Mouse (Mus musculus): ENCODE data around the gene Gm21954. TPM values are rescaled to one million over a fixed set of nuclear protein-coding genes. Genes with fewer than 3 reads are reported as not detected.

Gene Gm21954
- polyA plus RNA-seq, 1 experiment, result not detected

DNA sequence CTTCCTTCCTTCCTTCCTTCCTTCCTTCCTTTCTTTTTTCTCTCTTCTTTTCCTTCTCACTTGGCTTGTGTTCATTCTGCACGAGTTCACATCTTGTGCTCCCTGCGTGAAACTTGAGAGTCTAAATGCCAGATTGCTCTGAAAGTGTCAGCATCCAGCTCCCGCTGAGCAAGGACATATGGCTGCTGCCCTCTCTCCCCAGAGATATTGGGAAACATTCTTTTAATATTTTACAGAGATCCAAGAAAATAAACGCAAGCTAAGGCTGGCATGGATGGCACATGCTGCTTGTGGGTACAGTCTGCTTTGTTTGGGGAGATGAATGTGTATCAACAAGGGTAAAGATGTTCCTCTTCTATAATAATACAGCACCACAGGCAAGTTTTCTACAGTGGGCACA lies 11.3 kb upstream of the Gm21954 start:
- no peaks in the 10 kb centered on the region for H3K27me3 ChIP-seq (replicated peaks; ENCODE audit: control insufficient read depth, insufficient read depth, low read length)
- H3K27ac ChIP-seq (ENCODE audit: insufficient read depth, low read depth, low read length), result no peak overlapping the region
- TF ChIP-seq POLR2A (IDR thresholded peaks at IDR 0.05; ENCODE audit: low read depth, low read length), result no peak
- TF ChIP-seq CTCF (conservative IDR thresholded peaks at IDR 0.05; ENCODE audit: insufficient read depth, insufficient read length, low read depth, low read length), result no peak
- DNase-seq, result no peak
- H3K36me3 ChIP-seq (ENCODE audit: control insufficient read depth, insufficient read depth, low read length), result no peaks in the 10 kb centered on the region
- no peaks in the 10 kb centered on the region for H3K4me1 ChIP-seq (ENCODE audit: control insufficient read depth, insufficient read depth, low read length)
- no peak overlapping the region for H3K4me3 ChIP-seq (ENCODE audit: insufficient read depth, low read depth, low read length)
- WGBS, result 22% methylated on average over 4 of the region's 4 CpGs

- Histone ChIP-seq H3K27me3 (replicated peaks; ENCODE audit: control insufficient read depth, insufficient read depth, low read length) (no peaks in the 10 kb centered on the region), H3K4me1 (ENCODE audit: control insufficient read depth, insufficient read depth, low read length) (no peaks in the 10 kb centered on the region), H3K4me3 (ENCODE audit: insufficient read depth, low read depth, low read length) (no peak overlapping the region), H3K27ac (ENCODE audit: insufficient read depth, low read depth, low read length) (no peak overlapping the region), H3K36me3 (ENCODE audit: control insufficient read depth, insufficient read depth, low read length) (no peaks in the 10 kb centered on the region)
- no peak for DNase-seq
- no peak for TF ChIP-seq CTCF (conservative IDR thresholded peaks at IDR 0.05; ENCODE audit: insufficient read depth, insufficient read length, low read depth, low read length)
- no peak for TF ChIP-seq POLR2A (IDR thresholded peaks at IDR 0.05; ENCODE audit: low read depth, low read length)
- 53% methylated on average over 1 of the region's 1 CpGs for WGBS
These were observed 9.1 kb upstream of the Gm21954 start for GRCm38 (mm10) chr3:55481140-55481539.

DNA sequence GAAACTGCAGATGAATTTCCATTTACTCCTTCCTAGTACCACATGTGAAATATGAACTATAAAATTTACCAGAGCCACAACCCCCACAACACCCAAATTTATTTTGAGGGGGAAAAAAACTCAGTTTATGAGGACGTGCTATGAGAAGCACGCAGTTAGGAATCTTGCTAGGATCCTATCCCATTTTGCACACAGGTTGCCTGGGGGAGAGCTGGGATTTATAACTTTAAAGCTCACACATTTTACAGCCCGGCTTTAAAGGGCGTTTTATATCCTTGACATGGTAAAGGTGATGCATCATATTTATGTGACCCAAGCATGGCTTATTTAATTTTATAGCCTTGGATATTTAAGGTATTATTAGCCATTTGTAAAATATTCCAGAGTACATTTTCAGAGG lies 7.3 kb upstream of the Gm21954 start:
- H3K27me3 ChIP-seq (replicated peaks; ENCODE audit: control insufficient read depth, insufficient read depth, low read length), result no peaks in the 10 kb centered on the region
- DNase-seq, result no peak
- H3K4me3 ChIP-seq (ENCODE audit: insufficient read depth, low read depth, low read length), result no peak overlapping the region
- 55% methylated on average over 4 of the region's 4 CpGs for WGBS
- no peaks in the 10 kb centered on the region for H3K4me1 ChIP-seq (ENCODE audit: control insufficient read depth, insufficient read depth, low read length)
- H3K36me3 ChIP-seq (ENCODE audit: control insufficient read depth, insufficient read depth, low read length), result no peaks in the 10 kb centered on the region
- TF ChIP-seq POLR2A (IDR thresholded peaks at IDR 0.05; ENCODE audit: low read depth, low read length) (no peak), CTCF (conservative IDR thresholded peaks at IDR 0.05; ENCODE audit: insufficient read depth, insufficient read length, low read depth, low read length) (no peak)
- H3K27ac ChIP-seq (ENCODE audit: insufficient read depth, low read depth, low read length), result no peak overlapping the region

- no peak overlapping the region for H3K4me3 ChIP-seq (ENCODE audit: insufficient read depth, low read depth, low read length)
- H3K36me3 ChIP-seq (ENCODE audit: control insufficient read depth, insufficient read depth, low read length), result no peaks in the 10 kb centered on the region
- TF ChIP-seq POLR2A (IDR thresholded peaks at IDR 0.05; ENCODE audit: low read depth, low read length), result no peak
- TF ChIP-seq CTCF (conservative IDR thresholded peaks at IDR 0.05; ENCODE audit: insufficient read depth, insufficient read length, low read depth, low read length), result no peak
- no peaks in the 10 kb centered on the region for H3K27me3 ChIP-seq (replicated peaks; ENCODE audit: control insufficient read depth, insufficient read depth, low read length)
- 86% methylated on average over 7 of the region's 7 CpGs for WGBS
- no peaks in the 10 kb centered on the region for H3K4me1 ChIP-seq (ENCODE audit: control insufficient read depth, insufficient read depth, low read length)
- H3K27ac ChIP-seq (ENCODE audit: insufficient read depth, low read depth, low read length), result no peak overlapping the region
- no peak for DNase-seq
These were observed 4.7 kb upstream of the Gm21954 start for GRCm38 (mm10) chr3:55476694-55477093.

- WGBS, result 67% methylated on average over 6 of the region's 6 CpGs
- TF ChIP-seq CTCF (conservative IDR thresholded peaks at IDR 0.05; ENCODE audit: insufficient read depth, insufficient read length, low read depth, low read length), result no peak
- TF ChIP-seq POLR2A (IDR thresholded peaks at IDR 0.05; ENCODE audit: low read depth, low read length), result no peak
These were observed 1.1 kb upstream of the Gm21954 start for GRCm38 (mm10) chr3:55473146-55473545.

DNA sequence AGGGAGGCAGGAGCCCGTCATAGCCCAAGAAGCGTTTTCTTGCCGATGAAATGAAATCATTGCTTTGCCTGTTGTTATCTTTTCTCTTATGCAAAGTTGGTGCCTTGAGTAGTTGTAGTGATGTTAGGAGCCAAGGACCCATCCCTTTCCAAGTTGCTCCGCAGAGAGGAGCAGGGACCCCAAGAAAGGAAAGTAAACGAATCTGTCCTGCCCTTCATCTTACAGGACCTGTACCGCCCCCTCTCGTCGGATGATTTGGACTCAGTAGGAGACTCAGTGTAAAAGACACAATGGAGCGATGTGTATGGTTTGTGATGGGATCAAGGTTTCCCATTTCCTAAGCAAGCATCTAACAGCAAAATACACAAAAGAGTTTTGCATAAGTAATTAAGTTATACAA lies 5.7 kb downstream of the Gm21954 start:
- no peaks in the 10 kb centered on the region for H3K4me1 ChIP-seq (ENCODE audit: control insufficient read depth, insufficient read depth, low read length)
- H3K4me3 ChIP-seq (ENCODE audit: insufficient read depth, low read depth, low read length), result no peak overlapping the region
- 49% methylated on average over 9 of the region's 9 CpGs for whole genome bisulfite sequencing
- no peak overlapping the region for H3K27ac ChIP-seq (ENCODE audit: insufficient read depth, low read depth, low read length)
- DNase-seq, result no peak
- no peaks in the 10 kb centered on the region for H3K27me3 ChIP-seq (replicated peaks; ENCODE audit: control insufficient read depth, insufficient read depth, low read length)
- no peak for TF ChIP-seq POLR2A (IDR thresholded peaks at IDR 0.05; ENCODE audit: low read depth, low read length)
- no peak for TF ChIP-seq CTCF (conservative IDR thresholded peaks at IDR 0.05; ENCODE audit: insufficient read depth, insufficient read length, low read depth, low read length)
- H3K36me3 ChIP-seq (ENCODE audit: control insufficient read depth, insufficient read depth, low read length), result no peaks in the 10 kb centered on the region

More at GRCm38 (mm10) chr3:55473146-55473545, 1.1 kb upstream of the Gm21954 start:
- H3K27me3 ChIP-seq (replicated peaks; ENCODE audit: control insufficient read depth, insufficient read depth, low read length), result no peaks in the 10 kb centered on the region
- DNase-seq, result no peak
- no peaks in the 10 kb centered on the region for H3K4me1 ChIP-seq (ENCODE audit: control insufficient read depth, insufficient read depth, low read length)
- no peak overlapping the region for H3K27ac ChIP-seq (ENCODE audit: insufficient read depth, low read depth, low read length)
- H3K4me3 ChIP-seq (ENCODE audit: insufficient read depth, low read depth, low read length), result no peak overlapping the region
- no peaks in the 10 kb centered on the region for H3K36me3 ChIP-seq (ENCODE audit: control insufficient read depth, insufficient read depth, low read length)

DNA sequence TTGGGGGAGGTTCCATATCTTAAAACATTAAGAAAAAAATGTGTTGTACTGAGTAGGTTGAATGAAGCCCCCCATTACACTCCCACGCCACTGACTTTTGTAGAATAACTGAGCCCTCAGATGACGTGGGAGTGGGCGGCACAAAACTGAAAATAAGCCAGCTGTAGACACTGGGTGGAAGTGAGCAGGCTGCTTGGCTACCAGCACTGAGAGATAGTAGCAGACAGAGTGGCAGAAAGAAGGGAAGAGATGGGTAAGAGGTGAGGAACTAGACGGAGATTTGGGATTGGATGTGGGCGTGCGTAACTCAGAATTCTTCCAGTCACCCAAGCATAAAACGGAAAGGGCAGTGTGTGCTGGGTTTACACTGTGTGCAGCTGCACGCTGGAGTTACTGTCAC lies 6.2 kb downstream of the Gm21954 start:
- DNase-seq, result no peak
- Histone ChIP-seq H3K4me1 (ENCODE audit: control insufficient read depth, insufficient read depth, low read length) (no peaks in the 10 kb centered on the region), H3K4me3 (ENCODE audit: insufficient read depth, low read depth, low read length) (no peak overlapping the region), H3K27ac (ENCODE audit: insufficient read depth, low read depth, low read length) (no peak overlapping the region), H3K36me3 (ENCODE audit: control insufficient read depth, insufficient read depth, low read length) (no peaks in the 10 kb centered on the region), H3K27me3 (replicated peaks; ENCODE audit: control insufficient read depth, insufficient read depth, low read length) (no peaks in the 10 kb centered on the region)
- TF ChIP-seq POLR2A (IDR thresholded peaks at IDR 0.05; ENCODE audit: low read depth, low read length), result no peak
- no peak for TF ChIP-seq CTCF (conservative IDR thresholded peaks at IDR 0.05; ENCODE audit: insufficient read depth, insufficient read length, low read depth, low read length)
- WGBS, result 48% methylated on average over 8 of the region's 8 CpGs

GRCm38 (mm10) chr3:55464226-55464625 lies 7.8 kb downstream of the Gm21954 start:
- no peak for DNase-seq
- 76% methylated on average over 3 of the region's 3 CpGs for WGBS
- TF ChIP-seq CTCF (conservative IDR thresholded peaks at IDR 0.05; ENCODE audit: insufficient read depth, insufficient read length, low read depth, low read length) (no peak), POLR2A (IDR thresholded peaks at IDR 0.05; ENCODE audit: low read depth, low read length) (no peak)
- Histone ChIP-seq H3K4me3 (ENCODE audit: insufficient read depth, low read depth, low read length) (no peak overlapping the region), H3K27me3 (replicated peaks; ENCODE audit: control insufficient read depth, insufficient read depth, low read length) (no peaks in the 10 kb centered on the region), H3K27ac (ENCODE audit: insufficient read depth, low read depth, low read length) (no peak overlapping the region), H3K36me3 (ENCODE audit: control insufficient read depth, insufficient read depth, low read length) (no peaks in the 10 kb centered on the region), H3K4me1 (ENCODE audit: control insufficient read depth, insufficient read depth, low read length) (no peaks in the 10 kb centered on the region)
